Mouse (Mus musculus) T-helper 1 cell (primary cell): ENCODE data around the gene 8030474K03Rik.
"Not testable (repeated sequence)": the region's sequence is repeated elsewhere in the genome, so short reads cannot be mapped to it uniquely, and the experiment has no call there.

Experiments used
- in situ Hi-C: fragments of 300-600 bp; cut with MboI, MseI; formaldehyde crosslinking; loops from one replicate; pipeline ENCODE4 v1.15.1; 2025; ENCODE audit warnings: high pct_unique_total_duplicates

The 8030474K03Rik gene

GRCm38 (mm10) chrX:101794342-101794741, at the start of gene 8030474K03Rik, which contains the start of gene Gm4779:
8030474K03Rik (plus strand) TSS chrX:101794656.
Gm4779 (minus strand) TSS chrX:101794423.
- in situ Hi-C loops = no loop called here

GRCm38 (mm10) chrX:101750144-101750543, 44.3 kb upstream of the 8030474K03Rik start:
- in situ Hi-C loops = loop anchor here (10.0 kb wide), 1 partner anchor 495 kb away; the partner anchor contains the start of gene Foxo4

DNA sequence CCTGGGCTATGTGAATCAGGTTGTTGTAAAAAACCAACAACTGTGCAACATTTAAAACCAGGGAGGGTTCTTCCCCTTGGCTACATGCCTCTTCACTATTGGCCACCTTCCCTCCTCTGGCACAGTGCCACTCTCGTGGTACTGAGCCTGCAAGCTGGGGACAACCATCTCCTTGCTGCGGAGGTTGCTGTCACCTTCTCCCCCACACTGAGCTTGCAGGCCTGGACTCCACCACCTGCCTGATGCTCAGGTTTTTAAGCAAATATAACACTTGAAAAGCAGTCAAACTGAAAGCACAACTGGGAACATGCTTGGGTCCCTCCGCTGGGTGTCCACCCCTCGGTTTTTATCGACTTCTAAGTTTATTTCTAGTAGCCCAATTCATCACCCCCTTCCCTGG, 40.0 kb upstream of the 8030474K03Rik start:
- in situ Hi-C loops = loop anchor here (10.0 kb wide), 1 partner anchor 500 kb away; the partner anchor contains the start of gene Foxo4

DNA sequence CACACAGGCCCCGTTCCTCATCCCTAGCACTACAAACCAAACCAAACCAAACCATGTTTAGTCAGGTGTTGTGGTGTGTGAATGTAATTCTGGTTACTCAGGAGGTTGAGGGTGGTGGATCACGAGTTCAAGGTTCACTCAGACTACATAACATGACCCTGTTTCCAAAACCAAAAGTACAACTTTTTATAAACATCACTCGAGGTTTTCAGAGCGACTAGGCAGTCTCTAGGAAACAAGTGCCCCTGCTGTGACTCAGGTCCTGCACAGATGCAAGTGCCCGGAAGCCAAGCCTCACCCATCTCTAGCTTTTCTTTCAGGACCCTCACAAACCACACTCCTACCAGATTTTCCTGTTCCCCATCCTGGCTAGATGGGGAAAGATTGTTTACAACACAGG, 29.8 kb upstream of the 8030474K03Rik start:
- in situ Hi-C loops = loop anchor here (5.0 kb wide), 1 partner anchor 32 kb away; the partner anchor contains the start of gene Cxcr3

DNA sequence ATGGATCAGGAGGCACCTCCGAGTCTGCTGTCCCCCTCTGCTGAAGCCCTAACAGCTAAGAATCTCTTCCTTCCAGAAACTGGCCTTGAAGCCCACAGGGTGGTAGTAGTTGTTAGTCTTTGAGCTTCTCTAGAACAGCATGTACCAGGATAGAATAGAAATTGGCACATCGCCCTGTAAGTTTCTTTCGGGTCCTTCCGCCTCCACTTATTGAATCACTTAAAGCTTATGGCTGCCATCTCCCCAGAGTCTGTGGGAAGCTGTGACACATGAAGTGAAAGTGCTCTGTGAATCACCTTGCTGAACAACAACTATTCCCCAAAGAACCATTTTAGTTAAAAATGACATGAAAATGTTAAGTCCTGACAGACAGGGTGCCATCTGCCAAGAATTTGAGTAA, 29.3 kb upstream of the 8030474K03Rik start:
- in situ Hi-C loops = loop anchor here (5.0 kb wide), 1 partner anchor 33 kb away; the partner anchor contains the start of gene Cxcr3

DNA sequence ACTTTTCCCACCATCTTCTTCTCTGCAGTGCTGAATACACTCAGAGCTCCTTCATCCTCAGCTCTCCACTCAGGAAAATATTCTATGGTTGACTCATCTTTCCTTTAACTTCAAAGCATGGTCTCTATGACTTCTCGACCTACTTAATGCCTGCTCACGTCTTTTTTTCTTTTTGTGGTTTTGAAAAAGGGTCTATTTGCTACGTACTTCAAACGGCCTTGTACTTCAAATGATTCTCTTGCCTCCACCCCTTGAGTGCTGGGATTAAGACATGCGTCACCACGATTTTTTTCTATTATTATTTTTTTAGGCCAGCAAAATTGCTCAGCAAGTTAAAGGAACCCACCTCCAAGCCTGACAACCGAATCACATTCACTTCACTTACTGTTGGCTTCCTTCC, 27.2 kb upstream of the 8030474K03Rik start:
- in situ Hi-C loops = loop anchor here (5.0 kb wide), 1 partner anchor 35 kb away; the partner anchor contains the start of gene Cxcr3

DNA sequence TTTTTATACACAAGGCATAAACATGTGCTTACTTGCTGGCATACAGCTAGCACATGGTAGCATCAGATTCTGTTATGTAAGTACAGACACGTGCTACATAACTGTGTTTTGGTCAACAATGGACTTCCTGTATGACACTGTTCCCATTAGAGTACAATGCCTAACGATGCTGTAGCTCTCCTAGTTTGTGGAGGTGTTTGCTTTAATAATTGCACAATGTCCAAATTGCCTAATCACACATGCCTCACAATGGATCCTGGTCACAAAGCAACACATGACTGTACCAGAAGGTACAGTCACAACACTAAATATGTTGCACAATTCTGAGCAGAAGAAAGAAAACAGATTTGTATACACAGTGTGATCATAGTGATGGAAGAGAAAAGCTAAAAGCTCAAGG, 25.0 kb upstream of the 8030474K03Rik start:
- in situ Hi-C loops = loop anchor here (5.0 kb wide), 1 partner anchor 37 kb away; the partner anchor contains the start of gene Cxcr3

DNA sequence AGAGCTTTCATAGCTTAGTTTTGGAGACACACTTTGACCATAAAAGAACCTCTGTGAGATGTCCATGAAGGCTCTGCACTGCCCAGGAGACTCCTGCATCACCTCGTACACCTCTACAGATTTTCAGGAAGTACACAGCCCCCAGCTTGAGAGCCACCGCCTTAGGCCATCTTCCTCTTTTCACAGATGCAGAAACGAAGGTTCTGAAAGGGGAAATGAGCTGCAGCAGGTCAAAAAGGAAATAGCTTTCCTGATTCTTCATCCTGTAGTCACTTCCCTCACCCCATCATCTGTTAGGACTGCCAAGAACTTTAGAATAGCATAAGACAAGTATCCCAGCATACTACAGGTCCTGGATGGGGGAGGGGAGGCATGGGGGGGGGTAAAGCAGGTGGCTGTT, 24.1 kb upstream of the 8030474K03Rik start:
- in situ Hi-C loops = loop anchor here (5.0 kb wide), 1 partner anchor 98 kb away; no protein-coding TSS in a partner anchor

DNA sequence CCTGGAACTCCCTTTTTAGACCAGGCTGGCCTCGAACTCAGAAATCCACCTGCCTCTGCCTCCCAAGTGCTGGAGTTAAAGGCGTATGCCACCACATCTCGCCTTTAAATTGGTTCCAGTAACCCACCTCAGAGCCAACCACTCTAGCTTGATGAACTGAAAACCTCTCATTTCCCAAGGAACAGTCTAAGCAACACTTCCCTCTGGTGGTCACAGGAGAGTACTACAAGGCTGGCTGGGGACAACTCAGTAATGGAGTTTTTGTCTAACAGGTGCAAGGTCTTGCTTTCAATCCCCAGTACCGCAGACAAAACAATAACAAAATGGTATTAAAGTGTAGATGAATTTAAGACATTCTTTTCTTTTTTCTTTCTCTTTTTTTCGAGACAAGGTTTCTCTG, 22.4 kb upstream of the 8030474K03Rik start:
- in situ Hi-C loops = loop anchor here (5.0 kb wide), 1 partner anchor 100 kb away; no protein-coding TSS in a partner anchor

DNA sequence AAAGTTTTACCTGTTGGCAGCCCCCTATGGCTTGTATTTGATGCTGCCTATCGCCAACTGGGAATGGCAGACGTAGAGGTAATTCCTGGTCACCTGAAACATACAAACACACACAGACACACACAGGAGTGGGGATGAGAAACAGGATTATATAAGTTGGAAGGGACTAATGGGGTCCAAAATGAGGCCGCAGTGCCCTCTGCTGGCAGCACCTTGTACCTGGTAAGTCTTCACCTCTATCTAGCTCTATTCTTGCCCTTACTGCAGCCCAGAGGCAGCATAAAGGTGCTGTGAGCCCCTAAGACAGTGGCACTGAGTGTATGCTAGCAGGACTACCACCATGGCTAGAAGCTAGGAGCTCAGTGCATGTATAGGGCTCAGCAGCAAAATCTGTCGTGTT, 2.9 kb upstream of the 8030474K03Rik start:
- in situ Hi-C loops = no loop called here

- in situ Hi-C loops = no loop called here
These were observed 11.1 kb downstream of the 8030474K03Rik start for GRCm38 (mm10) chrX:101805512-101805911.

- in situ Hi-C loops = no loop called here
These were observed 17.3 kb downstream of the 8030474K03Rik start for GRCm38 (mm10) chrX:101811750-101812149.

DNA sequence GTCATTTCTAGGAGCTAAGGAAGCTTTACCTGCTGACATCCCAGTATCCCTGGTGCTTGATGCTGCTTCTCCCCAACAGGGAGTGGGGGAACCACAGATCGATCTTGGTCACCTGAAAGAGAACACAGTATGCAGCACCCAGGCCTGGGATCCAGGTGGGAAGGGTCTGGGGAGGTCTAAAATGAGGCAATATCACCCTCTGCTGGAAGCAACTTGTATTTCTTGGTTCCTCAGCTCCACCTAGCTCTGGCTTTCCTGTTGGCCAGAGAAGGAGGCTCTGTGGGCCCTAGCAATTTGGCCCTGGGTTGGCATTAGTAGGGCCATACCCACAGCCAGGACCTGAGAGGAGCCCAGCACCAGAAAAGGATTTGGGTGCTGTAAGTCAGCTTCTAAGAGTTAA, 24.7 kb downstream of the 8030474K03Rik start:
- in situ Hi-C loops = no loop called here

DNA sequence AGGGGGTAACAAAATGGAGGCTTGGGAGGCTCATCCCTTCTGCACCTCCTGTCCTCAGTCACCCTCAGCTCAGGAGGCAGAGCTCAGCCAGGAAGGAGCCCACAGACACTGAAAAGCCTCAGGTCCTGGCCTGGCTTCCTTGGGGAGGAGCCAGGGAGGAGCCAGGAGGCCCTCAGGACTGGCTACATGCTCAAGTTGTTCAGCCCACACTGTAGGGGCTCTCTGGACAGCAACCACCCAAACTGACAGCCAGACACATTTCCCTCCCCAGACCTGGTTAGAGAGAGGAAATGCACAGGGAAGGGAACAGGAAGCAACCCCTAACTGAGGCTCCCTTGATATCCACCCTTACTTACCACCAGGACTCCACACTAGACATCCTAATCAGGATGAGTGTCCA, 25.5 kb downstream of the 8030474K03Rik start:
- in situ Hi-C loops = not testable (repeated sequence)

- in situ Hi-C loops = no loop called here
These were observed 52.8 kb downstream of the 8030474K03Rik start for GRCm38 (mm10) chrX:101847191-101847795.
